Mouse (Mus musculus) heart, postnatal 0 days (tissue): ENCODE measurements around the gene Psma6.

Experiments
- CTCF ChIP-seq: IDR thresholded peaks from 2 replicates; pipeline ENCODE4 v1.5.1; 2016; ENCODE audit warnings: antibody characterized with exemption, control low read depth, low read depth
- EP300 ChIP-seq: IDR thresholded peaks from 2 replicates; pipeline ENCODE4 v1.6.1; 2016; ENCODE audit warnings: antibody characterized with exemption, low read depth

DNA sequence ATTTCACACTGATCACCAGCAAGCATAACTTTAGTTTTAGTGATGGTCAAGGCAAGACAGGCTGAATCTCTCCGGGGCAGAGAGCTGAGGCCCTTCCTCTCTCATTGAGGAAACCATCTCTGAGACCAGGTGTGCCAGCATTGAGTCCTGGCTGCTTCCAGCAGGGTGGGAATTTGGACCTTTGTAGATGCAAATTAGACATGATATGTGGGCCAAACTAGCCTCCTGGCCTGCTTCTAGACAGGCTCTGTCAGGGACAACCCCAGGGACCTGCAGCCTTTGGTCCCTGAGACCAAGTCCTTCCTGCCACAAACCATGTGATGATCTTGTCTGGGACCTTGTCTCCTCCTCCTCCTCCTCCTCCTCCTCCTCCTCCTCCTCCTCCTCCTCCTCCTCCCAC is 51.1 kb downstream of the Psma6 start:
- no peak for TF ChIP-seq CTCF
- TF ChIP-seq EP300 = no peak
